7 mouse cellular contexts compared by ENCODE assay signal in the genomic region with DNA sequence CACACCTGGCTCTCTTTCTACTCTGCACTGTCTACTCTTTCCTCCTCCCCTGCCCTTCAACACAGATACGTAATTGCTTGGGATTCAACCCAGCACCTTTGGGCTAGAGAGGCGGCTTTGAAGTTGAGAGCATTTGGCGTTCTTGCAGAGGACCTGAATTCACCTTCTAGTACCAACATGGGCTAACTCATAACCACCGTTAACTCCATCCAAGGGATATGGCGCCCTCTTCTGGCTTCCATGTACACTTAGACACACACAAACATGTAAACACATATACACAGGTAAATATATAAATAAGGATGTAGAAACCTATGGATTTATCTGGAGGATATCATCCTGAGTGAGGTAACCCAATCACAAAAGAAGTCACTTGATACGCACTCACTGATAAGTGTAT. TPM values are rescaled to one million over a fixed set of nuclear protein-coding genes. Genes with fewer than 3 reads are reported as not detected.
DNase-seq lines count a peak whose midpoint lies in the region; ATAC-seq and TF ChIP-seq lines count a peak whose summit lies in the region.

No protein-coding gene starts in this region.

- H3K36me3 ChIP-seq in midbrain, postnatal 0 days (ENCODE audit: insufficient read depth, low read length) = no peaks in the 10 kb centered on the region
- no peaks in the 10 kb centered on the region for H3K36me3 ChIP-seq in midbrain, embryonic 13.5 days

- no peak overlapping the region for H3K4me2 ChIP-seq in midbrain, postnatal 0 days (ENCODE audit: low read depth, low read length, poor library complexity, severe bottlenecking)
- H3K4me2 ChIP-seq in midbrain, embryonic 13.5 days (replicated peaks) = no peak overlapping the region

- no peak for ATAC-seq in midbrain, postnatal 0 days (ENCODE audit: low FRiP score)
- no peak for ATAC-seq in midbrain, embryonic 13.5 days

- no peak overlapping the region for H3K9ac ChIP-seq in midbrain, postnatal 0 days (replicated peaks; ENCODE audit: low read length, poor library complexity, severe bottlenecking)
- H3K9ac ChIP-seq in midbrain, embryonic 13.5 days (replicated peaks) = no peak overlapping the region

- no peaks in the 10 kb centered on the region for H3K27me3 ChIP-seq in midbrain, postnatal 0 days (ENCODE audit: insufficient read depth, low read length)
- H3K27me3 ChIP-seq in midbrain, embryonic 13.5 days = no peaks in the 10 kb centered on the region

- 56% methylated on average over 6 of the region's 6 CpGs for WGBS in midbrain, postnatal 0 days
- WGBS in midbrain, embryonic 13.5 days = 61% methylated on average over 6 of the region's 6 CpGs

- H3K9me3 ChIP-seq in midbrain, postnatal 0 days (ENCODE audit: low read length) = no peaks in the 10 kb centered on the region
- H3K9me3 ChIP-seq in midbrain, embryonic 13.5 days = no peaks in the 10 kb centered on the region

- peak; percentile 59 for TF ChIP-seq CTCF in midbrain, postnatal 0 days (IDR thresholded peaks at IDR 0.05)

- DNase-seq in midbrain, postnatal 0 days (ENCODE audit: low spot score) = peak; percentile 51
- peak; percentile 61 for DNase-seq in WW6 (ENCODE audit: low read depth, low spot score)
- peak; percentile 52 for DNase-seq in cerebellum, adult 9-10 months
- DNase-seq in heart, postnatal 36 days = peak; percentile 69 to 73
- peak; percentile 82 for DNase-seq in lung, postnatal 36 days
- no peak for DNase-seq in frontal cortex, postnatal 25 days (ENCODE audit: low spot score in 2 of 2)

- H3K4me3 ChIP-seq in midbrain, postnatal 0 days (ENCODE audit: low read depth, low read length) = no peak overlapping the region
- no peak overlapping the region for H3K4me3 ChIP-seq in midbrain, embryonic 13.5 days (replicated peaks)

- intact Hi-C loops in heart, postnatal 36 days (cut with DNase I) = loop anchor here (2.0 kb wide), 1 partner anchor 82 kb away; the partner anchor contains the start of gene Haus6

- H3K27ac ChIP-seq in midbrain, postnatal 0 days (ENCODE audit: low read depth, low read length) = no peak overlapping the region
- no peak overlapping the region for H3K27ac ChIP-seq in midbrain, embryonic 13.5 days

- H3K4me1 ChIP-seq in midbrain, postnatal 0 days (ENCODE audit: insufficient read depth, low read length) = no peaks in the 10 kb centered on the region
- no peaks in the 10 kb centered on the region for H3K4me1 ChIP-seq in midbrain, embryonic 13.5 days (replicated peaks)

RNA-seq across cellular contexts. Expression of gene Plin2, which starts 25.2 kb away (rescaled TPM):
- 28.8 and 29.7 TPM in 2 replicates for total RNA-seq in midbrain, postnatal 0 days (2014; rRNA removed)
- 26.4 and 28.9 TPM in 2 replicates for polyA plus RNA-seq in midbrain, postnatal 0 days (2015; fragmentation: Nextera tagmentation; extraction: Ambion mirVana)
- polyA plus RNA-seq in midbrain, embryonic 13.5 days (2015; fragmentation: Nextera tagmentation; extraction: Ambion mirVana) = 40.3 and 41.8 TPM in 2 replicates
- total RNA-seq in heart, postnatal 36 days (2021) = 100 to 1,000 TPM; 140 to 163 TPM

RNA-seq across cellular contexts. Expression of gene Dennd4c, which starts 53.3 kb away (rescaled TPM):
- 9.5 and 22.6 TPM in 2 replicates for total RNA-seq in midbrain, postnatal 0 days (2014; rRNA removed)
- 1.4 and 2.6 TPM in 2 replicates for polyA plus RNA-seq in midbrain, postnatal 0 days (2015; fragmentation: Nextera tagmentation; extraction: Ambion mirVana)
- polyA plus RNA-seq in midbrain, embryonic 13.5 days (2015; fragmentation: Nextera tagmentation; extraction: Ambion mirVana) = 3.5 and 5.6 TPM in 2 replicates
- total RNA-seq in heart, postnatal 36 days (2021) = 10 to 100 TPM; 31.0 to 37.9 TPM

Comparison
In these comparisons a context has a peak if more than half of its experiments do, and no peak if none do; other contexts are left out.
1. DNase-seq: peak in midbrain, postnatal 0 days (single experiment), WW6 (single experiment), cerebellum, adult 9-10 months (single experiment), heart, postnatal 36 days (2 of 2) and lung, postnatal 36 days (single experiment); none in frontal cortex, postnatal 25 days (0 of 2).